Mouse (Mus musculus) forebrain, embryonic 14.5 days (tissue): ENCODE measurements around the gene Syt6. TPM values are rescaled to one million over a fixed set of nuclear protein-coding genes. Genes with fewer than 3 reads are reported as not detected.

Experiments
- ATAC-seq: fragments of 200-750 bp; cut with Nextera tagmentation; 2 replicates; pipeline ENCODE4 v1.8.0; 2017; ENCODE audit warnings: mild to moderate bottlenecking, moderate library complexity
- DNase-seq: peaks from one replicate; pipeline ENCODE4 v3.0.0-alpha.2; 2015; ENCODE audit warnings: low spot score
- H3K27ac ChIP-seq: fragments of 300-500 bp; sonication (generic); 2 replicates; pipeline ENCODE4 v1.5.1; 2014; ENCODE audit warnings: low read depth, mild to moderate bottlenecking, control low read depth, low read length, moderate library complexity
- H3K27me3 ChIP-seq: fragments of 300-500 bp; sonication (generic); replicated peaks from 2 replicates; pipeline ENCODE4 v1.6.1; 2014; ENCODE audit warnings: low read length, control low read depth, mixed read lengths; ENCODE audit not compliant: control insufficient read depth, insufficient read depth
- H3K36me3 ChIP-seq: fragments of 300-500 bp; sonication (generic); 2 replicates; pipeline ENCODE4 v1.6.1; 2014; ENCODE audit warnings: low read length, control low read depth; ENCODE audit not compliant: control insufficient read depth, insufficient read depth
- H3K4me1 ChIP-seq: fragments of 300-500 bp; sonication (generic); 2 replicates; pipeline ENCODE4 v1.6.1; 2014; ENCODE audit warnings: antibody characterized with exemption, low read length, control low read depth; ENCODE audit not compliant: control insufficient read depth, insufficient read depth
- H3K4me2 ChIP-seq: fragments of 300-500 bp; sonication (generic); 2 replicates; pipeline ENCODE4 v1.6.1; 2014; ENCODE audit warnings: mild to moderate bottlenecking, control low read depth, low read length
- H3K4me3 ChIP-seq: fragments of 300-500 bp; sonication (generic); 2 replicates; pipeline ENCODE4 v1.5.1; 2014; ENCODE audit warnings: low read depth, low read length, control low read depth
- H3K9ac ChIP-seq: fragments of 300-500 bp; sonication (generic); 2 replicates; pipeline ENCODE4 v1.6.1; 2014; ENCODE audit warnings: mild to moderate bottlenecking, low read length, control low read depth, moderate library complexity
- H3K9me3 ChIP-seq: fragments of 300-500 bp; sonication (generic); replicated peaks from 2 replicates; pipeline ENCODE4 v1.6.1; 2016; ENCODE audit warnings: low read length, control low read depth, mixed read lengths; ENCODE audit not compliant: control insufficient read depth
- WGBS: fragments of 180-500 bp; shearing (Covaris S2); extraction: QIAGEN DNeasy Blood & Tissue Kit; methylation state at CpG from one replicate; pipeline ENCODE4 v1.1.7; 2014; 5-methylcytosine and 5-hydroxymethylcytosine counted together
- microRNA-seq: library from miRNA; unstranded; fragments of <30 nt; microRNA quantifications from one replicate; pipeline ENCODE4, GENCODE M21; 2016
- polyA plus RNA-seq: library from polyadenylated mRNA; unstranded; fragments of >200 nt; fragmentation: Nextera tagmentation; extraction: Ambion mirVana; gene quantifications from 2 replicates; pipeline ENCODE4 v1.2.1, GENCODE M21; 2014

Gene Syt6
- polyA plus RNA-seq, 1 experiment from 2014 or later, result 12.6 TPM

GRCm38 (mm10) chr3:103683234-103683965 is 108.4 kb downstream of the Syt6 start:
- DNase-seq, result peak; percentile 10

GRCm38 (mm10) chr3:103683966-103684319 is 108.9 kb downstream of the Syt6 start:
- Histone ChIP-seq H3K4me2 (no peak overlapping the region), H3K27me3 (no peaks in the 10 kb centered on the region), H3K27ac (no peak overlapping the region), H3K4me3 (no peak overlapping the region), H3K9me3 (no peaks in the 10 kb centered on the region), H3K4me1 (peaks cover 7% of the 10 kb centered on the region), H3K9ac (peak overlapping the region; percentile 29; the same call in 1 of the 2 replicates), H3K36me3 (no peaks in the 10 kb centered on the region)
- ATAC-seq (no peak), DNase-seq (no peak)
- WGBS, result 40% methylated on average over 5 of the region's 5 CpGs

More at GRCm38 (mm10) chr3:103683234-103683965, 108.4 kb downstream of the Syt6 start:
- Histone ChIP-seq H3K4me2 (peak overlapping the region; percentile 37), H3K9me3 (no peaks in the 10 kb centered on the region), H3K4me1 (peaks cover 7% of the 10 kb centered on the region), H3K27me3 (no peaks in the 10 kb centered on the region), H3K9ac (peak overlapping the region; percentile 29), H3K36me3 (no peaks in the 10 kb centered on the region), H3K4me3 (no peak overlapping the region), H3K27ac (no peak overlapping the region)
- WGBS, result 2% methylated on average over 21 of the region's 21 CpGs
- no peak for ATAC-seq

- Histone ChIP-seq H3K36me3 (no peaks in the 10 kb centered on the region), H3K9me3 (no peaks in the 10 kb centered on the region), H3K27me3 (no peaks in the 10 kb centered on the region), H3K9ac (no peak overlapping the region), H3K27ac (no peak overlapping the region), H3K4me2 (no peak overlapping the region), H3K4me3 (no peak overlapping the region), H3K4me1 (no peaks in the 10 kb centered on the region)
- WGBS, result 78% methylated on average over 1 of the region's 1 CpGs
- ATAC-seq, result no peak
- DNase-seq, result no peak
Measured at GRCm38 (mm10) chr3:103689043-103689442, 114.0 kb downstream of the Syt6 start.

- Histone ChIP-seq H3K4me1 (no peaks in the 10 kb centered on the region), H3K4me2 (no peak overlapping the region), H3K9ac (no peak overlapping the region), H3K27ac (no peak overlapping the region), H3K4me3 (no peak overlapping the region), H3K9me3 (no peaks in the 10 kb centered on the region), H3K27me3 (no peaks in the 10 kb centered on the region), H3K36me3 (no peaks in the 10 kb centered on the region)
- WGBS, result 76% methylated on average over 3 of the region's 3 CpGs
- no peak for DNase-seq
- no peak for ATAC-seq
Measured at GRCm38 (mm10) chr3:103690506-103690905, 115.5 kb downstream of the Syt6 start.

Small RNAs within 50 kb of the gene (microRNA-seq; reads per million reads assigned to microRNA genes)
- gene Gm25325, result not detected

Other genes with a start within 250 kb of the Syt6 start
- gene Atg4a-ps, start 70.8 kb downstream of the Syt6 start, polyA plus RNA-seq, result 0.11 and 0.25 TPM in 2 replicates
- 5.6 and 6.3 TPM in 2 replicates for gene Olfml3, start 162.8 kb downstream of the Syt6 start, polyA plus RNA-seq
- gene Gm10964, start 164.1 kb downstream of the Syt6 start, polyA plus RNA-seq, result not detected in 2 replicates
- gene Hipk1, start 216.3 kb downstream of the Syt6 start, polyA plus RNA-seq, result 15.5 and 16.2 TPM in 2 replicates
- 28.0 and 30.6 TPM in 2 replicates for gene Dclre1b, start 234.2 kb downstream of the Syt6 start, polyA plus RNA-seq
- 25.9 and 26.7 TPM in 2 replicates for gene Ap4b1, start 234.3 kb downstream of the Syt6 start, polyA plus RNA-seq
- 0.18 TPM in 1 of 2 replicates, not detected in the other for gene Gm43064, start 234.3 kb downstream of the Syt6 start, polyA plus RNA-seq